Mouse (Mus musculus): ENCODE results near the gene Tbx10. TPM values are rescaled to one million over a fixed set of nuclear protein-coding genes. Genes with fewer than 3 reads are reported as not detected.
A peak's percentile ranks its signal among the peaks of the same experiment; 100 is the strongest.
"Not testable (repeated sequence)": the region's sequence is repeated elsewhere in the genome, so short reads cannot be mapped to it uniquely, and the experiment has no call there.

The Tbx10 gene
- total RNA-seq, 2 experiments from 2014 or later = not detected

DNA sequence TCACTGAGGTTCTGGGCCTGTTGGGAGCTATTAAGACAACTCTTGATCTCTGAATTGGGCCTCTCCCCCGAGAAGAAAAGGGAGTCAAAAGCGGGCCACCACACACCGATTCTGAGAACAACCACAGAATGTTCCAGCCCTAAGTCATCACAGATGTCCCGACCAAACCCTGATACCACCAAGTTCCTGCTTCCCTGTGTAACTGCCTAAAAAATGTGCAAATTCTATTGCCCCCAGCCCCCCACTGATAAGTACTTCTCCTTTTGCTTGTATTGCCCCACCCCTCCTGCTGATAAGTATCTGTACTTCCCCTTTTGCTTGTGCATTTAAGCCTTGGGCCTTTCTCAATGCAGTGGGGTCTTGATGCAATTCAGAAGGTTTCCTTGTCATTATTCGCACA is 51.6 kb downstream of the Tbx10 start:
- not testable (repeated sequence) for DNase-seq

DNA sequence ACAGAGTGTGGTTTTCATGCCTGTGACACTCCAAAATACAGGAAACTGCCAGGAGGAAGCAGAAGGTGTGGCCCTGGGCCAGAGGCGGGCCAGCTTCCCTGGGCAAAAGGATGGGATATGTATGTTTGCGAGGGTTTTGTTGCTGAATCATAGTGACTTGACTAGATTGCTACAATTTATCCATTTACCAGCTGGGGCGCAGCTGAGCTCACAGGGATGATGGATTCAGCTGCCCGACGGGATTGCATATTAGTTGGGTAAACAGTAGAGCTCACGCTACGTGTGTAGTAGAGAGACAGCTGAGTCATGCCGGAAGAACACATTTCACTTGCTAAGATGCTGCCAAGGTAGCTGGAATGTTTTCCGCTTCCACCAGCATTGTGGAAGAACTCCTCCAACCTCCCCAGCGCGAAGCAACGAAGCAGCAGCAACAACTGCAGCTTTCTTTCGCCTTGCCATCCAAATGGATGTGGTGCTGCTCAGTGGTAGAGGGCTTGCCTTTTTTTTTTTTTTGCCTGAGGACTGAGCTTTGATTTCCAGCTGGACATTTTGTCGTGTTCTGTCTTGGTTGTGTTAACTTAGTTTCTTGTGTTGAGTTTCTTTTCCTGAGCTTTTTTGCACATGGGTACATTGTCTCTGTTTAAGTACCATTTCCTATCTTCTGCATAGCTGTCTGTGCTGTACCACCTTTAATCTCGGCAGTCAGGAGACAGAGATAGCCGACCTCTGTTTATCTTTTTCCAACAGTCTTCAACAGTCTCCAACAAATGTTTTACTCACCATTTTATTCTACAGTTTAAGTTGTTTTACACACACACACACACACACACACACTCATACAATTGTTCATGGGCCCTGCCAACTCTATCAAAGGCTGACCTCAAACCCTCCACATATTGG is 53.7 kb downstream of the Tbx10 start, which contains the start of gene Gstp2:
Gstp2 (minus strand) TSS at position 58 of the 900 bp plus-strand sequence.
- peak; percentile 90 to 92 for DNase-seq

DNA sequence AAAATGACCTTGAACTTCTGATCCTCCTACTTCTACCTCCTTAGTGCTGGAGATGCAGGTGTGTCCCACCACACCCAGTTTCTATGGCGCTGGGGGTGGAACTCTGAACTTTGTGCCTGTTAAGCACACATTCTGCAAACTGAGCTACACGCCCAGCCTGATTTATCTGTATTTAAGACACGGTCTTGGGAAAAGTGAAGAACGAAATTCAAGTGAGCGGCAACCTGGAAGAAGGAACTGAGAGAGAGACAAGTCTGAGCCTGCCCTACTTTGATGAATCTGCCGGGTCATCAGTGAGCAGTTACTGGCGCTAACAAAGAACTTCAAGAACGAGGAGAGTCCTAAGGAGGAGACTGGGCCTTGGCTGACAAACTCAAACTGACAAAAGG is 54.3 kb downstream of the Tbx10 start:
- no peak for DNase-seq

DNA sequence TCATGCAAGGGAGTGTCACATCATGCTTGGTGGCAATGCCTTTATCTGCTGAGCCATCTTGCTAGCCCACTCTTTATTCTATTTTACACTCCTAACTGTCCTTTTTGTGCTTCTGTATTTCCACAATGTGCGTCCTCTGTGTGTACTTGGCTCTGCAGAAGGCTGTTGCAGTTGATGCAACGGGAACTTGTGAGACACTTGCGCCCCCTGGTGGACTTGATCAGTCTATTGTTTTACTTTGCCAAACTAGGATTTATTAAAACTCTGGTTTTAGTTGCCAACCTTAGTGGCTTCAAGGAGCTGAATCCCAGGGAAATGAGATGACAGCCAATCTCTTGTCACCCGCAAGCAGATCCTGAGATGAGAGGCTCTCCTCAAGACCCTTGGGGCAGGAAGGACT is 55.3 kb downstream of the Tbx10 start:
- peak; percentile 81 to 91 for DNase-seq

DNA sequence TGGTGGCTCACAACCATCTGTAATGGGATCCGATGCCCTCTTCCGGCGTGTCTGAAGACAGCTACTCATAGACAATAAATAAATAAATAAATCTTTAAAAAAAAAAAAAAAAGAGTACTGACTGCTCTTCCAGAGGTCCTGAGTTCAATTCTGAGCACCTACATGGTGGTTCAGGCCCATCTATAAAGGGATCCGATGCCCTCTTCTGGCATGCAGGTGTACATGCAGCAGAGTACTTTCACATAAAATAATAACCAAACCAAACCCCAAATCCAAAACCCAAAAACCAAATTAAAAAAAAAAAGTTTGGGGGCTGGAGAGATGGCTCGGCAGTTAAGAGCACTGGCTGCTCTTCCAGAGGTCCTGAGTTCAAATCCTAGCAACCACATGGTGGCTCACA is 56.5 kb downstream of the Tbx10 start:
- DNase-seq = not testable (repeated sequence)

Other genes with a start within 250 kb of the Tbx10 start
- gene Kmt5b, start 225.3 kb upstream of the Tbx10 start, total RNA-seq (2021) = 10 to 100 TPM; 27.2 to 29.3 TPM
- gene Chka, start 141.0 kb upstream of the Tbx10 start, total RNA-seq (2021) = 10 to 100 TPM; 11.8 to 15.5 TPM
- gene Tcirg1, start 85.6 kb upstream of the Tbx10 start, total RNA-seq (2021) = 1 to 10 TPM; 8.0 to 9.2 TPM
- 100 to 1,000 TPM; 489 to 502 TPM for gene Ndufs8, start 80.0 kb upstream of the Tbx10 start, total RNA-seq (2021)
- gene Aldh3b1, start 62.9 kb upstream of the Tbx10 start, total RNA-seq (2021) = 1 to 10 TPM; 1.3 to 2.0 TPM
- gene Unc93b1, start 57.6 kb upstream of the Tbx10 start, total RNA-seq (2021) = 10 to 100 TPM; 17.7 to 23.9 TPM
- gene Aldh3b3, start 34.1 kb upstream of the Tbx10 start, total RNA-seq (2021) = under 1 TPM; 0.28 to 0.30 TPM
- gene Aldh3b2, start 20.4 kb upstream of the Tbx10 start, total RNA-seq (2021) = under 1 TPM; 0.22 to 0.98 TPM
- gene Acy3, start 6.2 kb upstream of the Tbx10 start, total RNA-seq (2021) = 10 to 100 TPM; 24.3 to 28.5 TPM
- gene Nudt8, start 7.8 kb downstream of the Tbx10 start, total RNA-seq (2021) = 100 to 1,000 TPM; 162 to 166 TPM
- 1 to 10 TPM in 1 of 2 experiments, under 1 TPM in 1; 0.84 to 1.1 TPM for gene Gm49405, start 7.9 kb downstream of the Tbx10 start, total RNA-seq (2021)
- gene Doc2g, start 10.6 kb downstream of the Tbx10 start, total RNA-seq (2021) = 100 to 1,000 TPM; 241 to 281 TPM
- 1,000 to 10,000 TPM; 1,128 to 1,150 TPM for gene Ndufv1, start 20.1 kb downstream of the Tbx10 start, total RNA-seq (2021)
- 100 to 1,000 TPM; 350 to 400 TPM for gene Gstp1, start 45.2 kb downstream of the Tbx10 start, total RNA-seq (2021)
- gene Gstp2, start 53.3 kb downstream of the Tbx10 start, total RNA-seq (2021) = 100 to 1,000 TPM; 123 to 134 TPM
- not detected for gene Gstp3, start 66.8 kb downstream of the Tbx10 start, total RNA-seq (2021)
- not detected for gene Cabp2, start 88.8 kb downstream of the Tbx10 start, total RNA-seq (2021)
- gene Cdk2ap2, start 104.4 kb downstream of the Tbx10 start, total RNA-seq (2021) = 10 to 100 TPM; 34.5 to 37.8 TPM
- gene Pitpnm1, start 107.2 kb downstream of the Tbx10 start, total RNA-seq (2021) = 10 to 100 TPM; 16.1 to 21.2 TPM
- gene Aip, start 133.1 kb downstream of the Tbx10 start, total RNA-seq (2021) = 10 to 100 TPM; 62.1 to 63.2 TPM
- gene Gpr152, start 147.0 kb downstream of the Tbx10 start, total RNA-seq (2021) = under 1 TPM in 1 of 2 experiments, not detected in 1; 0.08 TPM
- under 1 TPM; 0.12 to 0.13 TPM for gene Cabp4, start 151.3 kb downstream of the Tbx10 start, total RNA-seq (2021)
- 10 to 100 TPM; 38.3 to 47.6 TPM for gene Coro1b, start 155.9 kb downstream of the Tbx10 start, total RNA-seq (2021)
- gene Ptprcap, start 160.9 kb downstream of the Tbx10 start, total RNA-seq (2021) = 1 to 10 TPM in 1 of 2 experiments, under 1 TPM in 1; 0.69 to 8.4 TPM
- gene Rps6kb2, start 170.6 kb downstream of the Tbx10 start, total RNA-seq (2021) = 10 to 100 TPM; 13.1 to 17.1 TPM
- gene Carns1, start 182.7 kb downstream of the Tbx10 start, total RNA-seq (2021) = 10 to 100 TPM; 28.3 to 30.5 TPM
- gene Tbc1d10c, start 198.5 kb downstream of the Tbx10 start, total RNA-seq (2021) = 10 to 100 TPM; 12.0 to 20.2 TPM
- 100 to 1,000 TPM; 293 to 299 TPM for gene Ppp1ca, start 199.3 kb downstream of the Tbx10 start, total RNA-seq (2021)
- 1 to 10 TPM; 4.5 to 4.8 TPM for gene Rad9a, start 208.9 kb downstream of the Tbx10 start, total RNA-seq (2021)
- gene Clcf1, start 221.5 kb downstream of the Tbx10 start, total RNA-seq (2021) = 1 to 10 TPM; 1.2 to 2.3 TPM
- not detected for gene AC109138.7, start 221.6 kb downstream of the Tbx10 start, total RNA-seq (2021)
- 10 to 100 TPM in 1 of 2 experiments, 1 to 10 TPM in 1; 9.1 to 19.9 TPM for gene Pold4, start 239.1 kb downstream of the Tbx10 start, total RNA-seq (2021)

All from heart, adult 18-20 months (tissue).